26 mouse cellular contexts compared by ENCODE assay signal in the genomic region with DNA sequence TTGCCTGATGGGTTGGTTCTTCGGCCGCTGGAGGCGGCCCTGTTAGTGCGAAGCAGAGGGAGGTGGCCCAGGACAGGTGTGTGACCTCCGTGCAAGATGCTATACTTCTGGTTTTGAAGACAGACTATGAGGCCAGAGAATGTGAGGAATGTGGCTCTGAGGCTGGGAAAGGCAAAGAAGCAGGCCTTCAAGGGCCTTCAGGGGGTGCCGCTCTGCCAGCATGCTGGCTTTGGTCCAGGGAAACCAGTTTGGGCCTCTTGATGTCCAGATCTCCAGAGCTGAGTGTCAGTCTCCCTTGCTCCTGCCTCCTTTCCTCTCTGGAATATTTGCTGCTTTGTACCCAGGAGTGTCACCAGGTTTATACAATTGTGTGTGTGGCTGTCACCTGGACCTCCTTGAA. TPM values are rescaled to one million over a fixed set of nuclear protein-coding genes. Genes with fewer than 3 reads are reported as not detected.
DNase-seq lines count a peak whose midpoint lies in the region; ATAC-seq lines count a peak whose summit lies in the region.
"Had no signal": no experiment of that assay in that cellular context is flagged by ENCODE, and none has a peak within 500 bp of the region (broad histone marks: within the 10 kb centered on the region; RNA-seq: fewer than 3 reads in every experiment).

No protein-coding gene starts in this region.

- H3K4me3 ChIP-seq in limb, embryonic 12.5 days (replicated peaks) = no peak overlapping the region
- no peak overlapping the region for H3K4me3 ChIP-seq in limb, embryonic 10.5 days
- H3K4me3 ChIP-seq: embryonic facial prominence, embryonic 13.5 days; erythroblast, embryonic 14.5 days; forebrain, embryonic 12.5 days; hindbrain, embryonic 10.5 days; intestine, embryonic 15.5 days; kidney, embryonic 15.5 days; myocyte had no signal

- H3K9me3 ChIP-seq in limb, embryonic 12.5 days = no peaks in the 10 kb centered on the region
- H3K9me3 ChIP-seq in limb, embryonic 10.5 days (replicated peaks) = no peaks in the 10 kb centered on the region
- H3K9me3 ChIP-seq: embryonic facial prominence, embryonic 13.5 days; forebrain, embryonic 12.5 days; G1E; hindbrain, embryonic 10.5 days; intestine, embryonic 15.5 days; kidney, embryonic 15.5 days had no signal

- H3K4me2 ChIP-seq in limb, embryonic 12.5 days = no peak overlapping the region
- H3K4me2 ChIP-seq: embryonic facial prominence, embryonic 13.5 days; forebrain, embryonic 12.5 days; heart, embryonic 11.5 days; intestine, embryonic 15.5 days; kidney, embryonic 15.5 days had no signal

- H3K27ac ChIP-seq in limb, embryonic 12.5 days = 0 out of 2 replicates have a peak overlapping the region, but pooled peaks have one; percentile 23
- H3K27ac ChIP-seq in limb, embryonic 10.5 days = no peak overlapping the region
- H3K27ac ChIP-seq: embryonic facial prominence, embryonic 13.5 days; forebrain, embryonic 12.5 days; hindbrain, embryonic 10.5 days; intestine, embryonic 15.5 days; kidney, embryonic 15.5 days had no signal

- H3K4me1 ChIP-seq in limb, embryonic 12.5 days (replicated peaks) = peaks cover 31% of the 10 kb centered on the region
- H3K4me1 ChIP-seq in limb, embryonic 10.5 days = peaks cover 31% of the 10 kb centered on the region

- peaks cover 61% of the 10 kb centered on the region for H3K36me3 ChIP-seq in limb, embryonic 12.5 days
- peaks cover 65% of the 10 kb centered on the region for H3K36me3 ChIP-seq in limb, embryonic 10.5 days

- no peaks in the 10 kb centered on the region for H3K27me3 ChIP-seq in limb, embryonic 12.5 days
- no peaks in the 10 kb centered on the region for H3K27me3 ChIP-seq in limb, embryonic 10.5 days (ENCODE audit: low read depth, poor library complexity, severe bottlenecking)
- H3K27me3 ChIP-seq: CH12.LX; embryonic facial prominence, embryonic 13.5 days; forebrain, embryonic 12.5 days; intestine, embryonic 15.5 days; kidney, embryonic 15.5 days had no signal

- ATAC-seq in limb, embryonic 12.5 days (ENCODE audit: insufficient number of reproducible peaks, insufficient read depth, low FRiP score, low TSS enrichment, low read depth) = no peak
- ATAC-seq: activated CD4-positive, CD25-positive, alpha-beta regulatory T cell, adult 4 months; hindbrain, embryonic 16.5 days; intestine, embryonic 15.5 days; liver, postnatal 0 days; midbrain, embryonic 16.5 days had no signal

- DNase-seq in cerebellum, postnatal 25 days = peak; percentile 27 to 56
- no peak for DNase-seq in cerebellum, adult 18-20 months
- DNase-seq in limb, embryonic 10.5 days (ENCODE audit: low spot score) = no peak
- DNase-seq in lung, postnatal 10 days = peak; percentile 68
- DNase-seq in frontal cortex, postnatal 36 days (ENCODE audit: low spot score in 2 of 2) = no peak
- DNase-seq in B cell, adult 2 months = no peak
- DNase-seq: cerebellum, adult 11-12 months; cerebellum, postnatal 14 days; heart, postnatal 10 days; left cerebral cortex, postnatal 4 days; liver, postnatal 0 days; thymus, postnatal 14 days had no signal

- whole genome bisulfite sequencing in limb, embryonic 12.5 days = 82% methylated on average over 6 of the region's 6 CpGs
- WGBS in limb, embryonic 10.5 days = 77% methylated on average over 6 of the region's 6 CpGs

- H3K9ac ChIP-seq in limb, embryonic 12.5 days (replicated peaks) = no peak overlapping the region
- H3K9ac ChIP-seq: embryonic facial prominence, embryonic 13.5 days; forebrain, embryonic 12.5 days; intestine, embryonic 15.5 days; kidney, embryonic 15.5 days; liver, postnatal 0 days had no signal

RNA-seq across cellular contexts. Expression of a gene that starts 9.8 kb away (rescaled TPM):
- 3.2 and 3.5 TPM in 2 replicates for polyA plus RNA-seq in limb, embryonic 12.5 days (2016; fragmentation: Nextera tagmentation; extraction: Ambion mirVana)
- 1.9 and 2.3 TPM in 2 replicates for polyA plus RNA-seq in limb, embryonic 10.5 days (2016; fragmentation: Nextera tagmentation; extraction: Ambion mirVana)

RNA-seq across cellular contexts. Expression of a gene that starts 34.7 kb away (rescaled TPM):
- 11.1 and 12.8 TPM in 2 replicates for polyA plus RNA-seq in limb, embryonic 12.5 days (2016; fragmentation: Nextera tagmentation; extraction: Ambion mirVana)
- 6.8 and 11.1 TPM in 2 replicates for polyA plus RNA-seq in limb, embryonic 10.5 days (2016; fragmentation: Nextera tagmentation; extraction: Ambion mirVana)

Comparison
In these comparisons a context has a peak if more than half of its experiments do, and no peak if none do; other contexts are left out.
1. DNase-seq: peak in cerebellum, postnatal 25 days (2 of 2) and lung, postnatal 10 days (single experiment); none in cerebellum, adult 18-20 months (0 of 2), limb, embryonic 10.5 days (single experiment), frontal cortex, postnatal 36 days (0 of 2) and B cell, adult 2 months (0 of 2).